Mouse (Mus musculus): Measurements from ENCODE around the gene Pard6b. TPM values are rescaled to one million over a fixed set of nuclear protein-coding genes. Genes with fewer than 3 reads are reported as not detected.

Pard6b gene
- 0.59 and 2.5 TPM in 2 replicates for polyA plus RNA-seq (2021; fragmentation: Nextera tagmentation)
- long read RNA-seq, experiment 1, partial matches to known transcripts, result 3 of 6 reads
- long read RNA-seq, experiment 1, other reads (novel, unspliced or antisense), result 1 of 6 reads
- long read RNA-seq, experiment 2, partial matches to known transcripts, result 0 of 1 reads
- long read RNA-seq, experiment 2, other reads (novel, unspliced or antisense), result 1 of 1 reads

GRCm38 (mm10) chr2:168080431-168081246 lies at the start of gene Pard6b:
Pard6b (plus strand) TSS chr2:168081004.

Other genes with a start within 250 kb of the Pard6b start
- 18.8 and 21.1 TPM in 2 replicates for gene Ptpn1, start 148.9 kb upstream of the Pard6b start, polyA plus RNA-seq (2021; fragmentation: Nextera tagmentation)
- gene Ripor3, start 70.4 kb upstream of the Pard6b start, polyA plus RNA-seq (2021; fragmentation: Nextera tagmentation), result 0.05 and 0.09 TPM in 2 replicates
- 0.09 and 8.8 TPM in 2 replicates for gene Adnp, start 126.1 kb downstream of the Pard6b start, polyA plus RNA-seq (2021; fragmentation: Nextera tagmentation)
- gene Gm20716, start 149.4 kb downstream of the Pard6b start, polyA plus RNA-seq (2021; fragmentation: Nextera tagmentation), result 3.5 and 10.4 TPM in 2 replicates
- 74.1 and 83.6 TPM in 2 replicates for gene Dpm1, start 149.6 kb downstream of the Pard6b start, polyA plus RNA-seq (2021; fragmentation: Nextera tagmentation)
- gene Mocs3, start 149.6 kb downstream of the Pard6b start, polyA plus RNA-seq (2021; fragmentation: Nextera tagmentation), result 1.9 and 18.4 TPM in 2 replicates
- 8.3 and 9.9 TPM in 2 replicates for gene Kcng1, start 200.7 kb downstream of the Pard6b start, polyA plus RNA-seq (2021; fragmentation: Nextera tagmentation)

All from left cerebral cortex, adult 6 months (tissue).